In the genomic region with DNA sequence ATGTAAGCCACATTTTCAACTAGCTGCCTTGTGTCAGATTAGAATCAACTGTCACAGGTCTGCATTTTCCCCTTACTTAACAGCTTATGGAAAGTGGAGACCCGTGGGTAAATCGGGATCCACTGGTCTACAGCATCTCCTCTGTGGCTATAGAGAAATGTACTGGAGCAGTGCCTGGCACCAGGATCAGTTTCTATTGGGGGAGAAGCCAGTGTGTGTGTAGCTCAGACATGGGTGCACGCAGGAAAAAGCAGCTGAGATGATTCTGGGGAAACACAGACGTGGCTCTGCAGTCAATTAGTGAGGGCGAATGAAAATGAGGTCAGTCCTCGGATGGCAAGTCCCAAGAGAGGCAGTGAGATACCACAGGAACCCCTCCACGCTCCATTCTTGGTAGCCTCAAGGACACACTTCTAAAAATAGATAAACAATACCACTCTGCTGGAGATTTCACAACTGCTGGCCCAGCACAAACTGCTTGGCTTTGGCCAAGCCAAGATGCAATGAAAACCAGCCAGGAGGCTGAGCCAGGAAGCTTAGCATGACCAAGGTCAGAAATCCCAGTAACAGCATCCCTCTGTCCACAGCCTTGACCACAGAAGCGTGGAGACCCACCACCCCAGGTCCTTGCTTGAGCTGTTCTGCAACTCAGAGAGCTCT, we compare ENCODE assay signal across 9 mouse cellular contexts. TPM values are rescaled to one million over a fixed set of nuclear protein-coding genes. Genes with fewer than 3 reads are reported as not detected.
DNase-seq lines count a peak whose midpoint lies in the region; ATAC-seq and TF ChIP-seq lines count a peak whose summit lies in the region.
"Had no signal": no experiment of that assay in that cellular context is flagged by ENCODE, and none has a peak within 500 bp of the region (broad histone marks: within the 10 kb centered on the region; RNA-seq: fewer than 3 reads in every experiment).

No protein-coding gene starts in this region.

- intact Hi-C loops in heart, postnatal 36 days (cut with DNase I) = no loop called here

- no peaks in the 10 kb centered on the region for H3K4me1 ChIP-seq in embryonic fibroblast, embryonic 13.5 days (ENCODE audit: control insufficient read depth, insufficient read depth, low read length)

- ATAC-seq in erythroid progenitor cell, adult 5-6 weeks (replicated peaks; ENCODE audit: low FRiP score, poor library complexity, severe bottlenecking) = no peak
- no peak for ATAC-seq in erythroblast, adult 5-6 weeks (replicated peaks; ENCODE audit: low FRiP score, poor library complexity, severe bottlenecking)

- TF ChIP-seq CTCF in embryonic fibroblast, embryonic 13.5 days (IDR thresholded peaks at IDR 0.05; ENCODE audit: borderline replicate concordance, insufficient read depth, low read length) = no peak

- TF ChIP-seq POLR2A in embryonic fibroblast, embryonic 13.5 days (IDR thresholded peaks at IDR 0.05; ENCODE audit: low read depth, low read length) = no peak

- peak overlapping the region; percentile 9; the same call in 1 of the 2 replicates for H3K27ac ChIP-seq in embryonic fibroblast, embryonic 13.5 days (ENCODE audit: insufficient read depth, low read length)
- H3K27ac ChIP-seq: limb, embryonic 13.5 days had no signal

- peak; percentile 76 for DNase-seq in ovary, adult 18-20 months (ENCODE audit: low spot score)
- DNase-seq in ovary, postnatal 10 days (ENCODE audit: low spot score) = no peak
- DNase-seq in heart, postnatal 36 days = peak; percentile 45 to 53
- DNase-seq in ovary, postnatal 14 days (ENCODE audit: low spot score) = peak; percentile 16
- DNase-seq in layer of hippocampus, adult 11-12 months (ENCODE audit: low spot score) = no peak

- no peak overlapping the region for H3K4me3 ChIP-seq in embryonic fibroblast, embryonic 13.5 days (ENCODE audit: insufficient read depth, low read length)
- H3K4me3 ChIP-seq: limb, embryonic 13.5 days had no signal

RNA-seq across cellular contexts. Expression of gene Nuak1, which starts 40.4 kb away (rescaled TPM):
- polyA plus RNA-seq in embryonic fibroblast, embryonic 13.5 days (2011; ENCODE audit: insufficient read length, low read depth, missing spikeins) = 74.3 and 84.1 TPM in 2 replicates
- total RNA-seq in heart, postnatal 36 days (2021) = 10 to 100 TPM; 24.6 to 36.3 TPM
- 2.1 and 4.0 TPM in 2 replicates for total RNA-seq in erythroid progenitor cell, adult 5-6 weeks (2015; ENCODE audit: low replicate concordance)
- total RNA-seq in erythroid progenitor cell, adult 5-6 weeks (2017; ENCODE audit: low replicate concordance) = 0.64 and 1.4 TPM in 2 replicates
- not detected in 2 replicates for total RNA-seq in erythroblast, adult 5-6 weeks (2015; ENCODE audit: low replicate concordance)
- total RNA-seq in erythroblast, adult 5-6 weeks (2017; ENCODE audit: low replicate concordance) = 0.85 TPM in 1 of 2 replicates, not detected in the other

RNA-seq across cellular contexts. Expression of gene Ckap4, which starts 53.1 kb away (rescaled TPM):
- 280 and 283 TPM in 2 replicates for polyA plus RNA-seq in embryonic fibroblast, embryonic 13.5 days (2011; ENCODE audit: insufficient read length, low read depth, missing spikeins)
- 10 to 100 TPM; 28.4 to 32.0 TPM for total RNA-seq in heart, postnatal 36 days (2021)
- 17.7 and 20.5 TPM in 2 replicates for total RNA-seq in erythroid progenitor cell, adult 5-6 weeks (2015; ENCODE audit: low replicate concordance)
- total RNA-seq in erythroid progenitor cell, adult 5-6 weeks (2017; ENCODE audit: low replicate concordance) = 13.2 and 14.5 TPM in 2 replicates
- total RNA-seq in erythroblast, adult 5-6 weeks (2015; ENCODE audit: low replicate concordance) = 43.8 and 45.6 TPM in 2 replicates
- 29.6 and 38.4 TPM in 2 replicates for total RNA-seq in erythroblast, adult 5-6 weeks (2017; ENCODE audit: low replicate concordance)

Comparison
In these comparisons a context has a peak if more than half of its experiments do, and no peak if none do; other contexts are left out.
1. DNase-seq: peak in ovary, adult 18-20 months (single experiment), heart, postnatal 36 days (2 of 2) and ovary, postnatal 14 days (single experiment); none in ovary, postnatal 10 days (single experiment) and layer of hippocampus, adult 11-12 months (single experiment).
2. RNA of gene Nuak1, which starts 40.4 kb away (total RNA-seq): 24.6 to 36.3 TPM in heart, postnatal 36 days; 0.64 to 4.0 TPM in erythroid progenitor cell, adult 5-6 weeks and 0.85 TPM in erythroblast, adult 5-6 weeks; every median in the first group is over 4 times any median in the second.